Mouse (Mus musculus): ENCODE data around the gene Slc38a5.

- TF ChIP-seq FLI1 (IDR thresholded peaks at IDR 0.05; ENCODE audit: low read length) (no peak), GATA1 (IDR thresholded peaks at IDR 0.05; ENCODE audit: borderline replicate concordance, low read length) (no peak)
Measured at GRCm38 (mm10) chrX:8274056-8274455, 3.1 kb downstream of the Slc38a5 start.

All from megakaryocyte, embryonic 14.5 days (primary cell).